Mouse (Mus musculus) heart, postnatal 0 days (tissue): ENCODE measurements around the gene Arhgap44. TPM values are rescaled to one million over a fixed set of nuclear protein-coding genes. Genes with fewer than 3 reads are reported as not detected.

ENCODE experiments used
- ATAC-seq: fragments of 200-750 bp; cut with Nextera tagmentation; 2 replicates; pipeline ENCODE4 v1.8.0; 2017; ENCODE audit warnings: low read depth, moderate number of reproducible peaks, moderate library complexity; ENCODE audit not compliant: insufficient read depth
- DNase-seq: peaks from one replicate; pipeline ENCODE4 v3.0.0-alpha.2; 2016; ENCODE audit warnings: low spot score
- H3K27ac ChIP-seq: fragments of 300-500 bp; sonication (generic); 2 replicates; pipeline ENCODE4 v1.5.1; 2014; ENCODE audit warnings: low read depth, mild to moderate bottlenecking
- H3K27me3 ChIP-seq: fragments of 300-500 bp; sonication (generic); 2 replicates; pipeline ENCODE4 v1.6.1; 2014; ENCODE audit warnings: low read length, mixed read lengths; ENCODE audit not compliant: control insufficient read depth, insufficient read depth
- H3K36me3 ChIP-seq: fragments of 300-500 bp; sonication (generic); replicated peaks from 2 replicates; pipeline ENCODE4 v1.6.1; 2014; ENCODE audit warnings: low read length, mixed read lengths; ENCODE audit not compliant: control insufficient read depth, insufficient read depth
- H3K4me1 ChIP-seq: fragments of 300-500 bp; sonication (generic); 2 replicates; pipeline ENCODE4 v1.6.1; 2014; ENCODE audit warnings: antibody characterized with exemption; ENCODE audit not compliant: control insufficient read depth, insufficient read depth
- H3K4me2 ChIP-seq: fragments of 300-500 bp; sonication (generic); 2 replicates; pipeline ENCODE4 v1.6.1; 2014; ENCODE audit warnings: low read depth, mild to moderate bottlenecking, low read length, moderate library complexity
- H3K4me3 ChIP-seq: fragments of 300-500 bp; sonication (generic); 2 replicates; pipeline ENCODE4 v1.5.1; 2014; ENCODE audit warnings: low read depth, low read length
- H3K9ac ChIP-seq: fragments of 300-500 bp; sonication (generic); replicated peaks from 2 replicates; pipeline ENCODE4 v1.6.1; 2014; ENCODE audit warnings: low read depth, low read length, mixed read lengths
- H3K9me3 ChIP-seq: fragments of 300-500 bp; sonication (generic); replicated peaks from 2 replicates; pipeline ENCODE4 v1.6.1; 2016; ENCODE audit warnings: low read length; ENCODE audit not compliant: control insufficient read depth
- CTCF ChIP-seq: IDR thresholded peaks from 2 replicates; pipeline ENCODE4 v1.5.1; 2016; ENCODE audit warnings: antibody characterized with exemption, control low read depth, low read depth
- EP300 ChIP-seq: IDR thresholded peaks from 2 replicates; pipeline ENCODE4 v1.6.1; 2016; ENCODE audit warnings: antibody characterized with exemption, low read depth
- WGBS: fragments of 180-500 bp; shearing (Covaris S2); extraction: QIAGEN DNeasy Blood & Tissue Kit; methylation state at CpG from one replicate; pipeline ENCODE4 v1.1.7; 2014; 5-methylcytosine and 5-hydroxymethylcytosine counted together
- polyA plus RNA-seq: library from polyadenylated mRNA; unstranded; fragments of >200 nt; fragmentation: Nextera tagmentation; extraction: Ambion mirVana; gene quantifications from 2 replicates; pipeline ENCODE4 v1.2.1, GENCODE M21; 2015
- total RNA-seq: library from RNA; depleted of rRNA; stranded (reverse); fragments of >200 nt; gene quantifications from 2 replicates; pipeline ENCODE4 v1.2.3, GENCODE M21; 2014; ENCODE audit warnings: low replicate concordance

The Arhgap44 gene
- total and polyA plus RNA-seq, 2 experiments from 2014 or later: 8.5 to 17.7 TPM

DNA sequence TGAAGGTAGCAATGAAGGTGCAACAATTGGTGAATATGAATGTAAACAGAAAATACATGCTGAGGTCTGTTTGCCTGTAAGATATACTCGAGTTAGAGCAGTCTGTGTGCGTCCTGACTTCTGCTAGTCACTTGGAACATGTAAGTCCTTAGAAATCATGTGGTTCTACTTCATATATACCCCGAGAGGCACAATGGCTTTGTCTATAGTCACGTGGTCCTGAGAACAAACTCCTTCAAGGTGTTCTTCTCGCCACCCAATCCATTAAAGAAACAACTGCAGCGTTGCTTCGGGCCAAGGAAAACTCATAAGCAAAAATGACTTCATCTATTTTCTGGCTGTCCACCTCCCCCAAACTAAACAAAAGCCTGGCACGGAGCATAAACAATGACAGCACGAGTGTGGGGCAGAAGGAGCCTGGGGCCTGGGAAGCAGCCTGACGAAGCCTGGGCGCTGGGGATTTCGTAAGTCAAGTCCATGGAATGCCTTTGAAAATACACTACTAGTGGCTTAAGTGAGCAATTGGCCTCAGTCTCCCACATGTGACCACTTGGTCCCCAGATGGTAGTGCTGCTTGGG, 123.2 kb downstream of the Arhgap44 start:
- no peaks in the 10 kb centered on the region for H3K27me3 ChIP-seq
- TF ChIP-seq CTCF (no peak), EP300 (no peak)
- peaks cover 20% of the 10 kb centered on the region for H3K36me3 ChIP-seq
- H3K4me1 ChIP-seq: no peaks in the 10 kb centered on the region
- DNase-seq: no peak
- H3K4me3 ChIP-seq: no peak overlapping the region
- no peaks in the 10 kb centered on the region for H3K9me3 ChIP-seq
- H3K4me2 ChIP-seq: no peak overlapping the region
- H3K9ac ChIP-seq: no peak overlapping the region
- ATAC-seq: no peak
- H3K27ac ChIP-seq: no peak overlapping the region
- 71% methylated on average over 12 of the region's 12 CpGs for WGBS

- Histone ChIP-seq H3K4me1 (no peaks in the 10 kb centered on the region), H3K27ac (no peak overlapping the region), H3K9ac (no peak overlapping the region), H3K36me3 (peaks cover 20% of the 10 kb centered on the region), H3K4me2 (no peak overlapping the region), H3K27me3 (no peaks in the 10 kb centered on the region), H3K9me3 (no peaks in the 10 kb centered on the region), H3K4me3 (no peak overlapping the region)
- DNase-seq (no peak), ATAC-seq (no peak)
- WGBS: 62% methylated on average over 2 of the region's 2 CpGs
- TF ChIP-seq EP300: no peak
- no peak for TF ChIP-seq CTCF
Observed at GRCm38 (mm10) chr11:65038996-65039395, 123.8 kb downstream of the Arhgap44 start.

DNA sequence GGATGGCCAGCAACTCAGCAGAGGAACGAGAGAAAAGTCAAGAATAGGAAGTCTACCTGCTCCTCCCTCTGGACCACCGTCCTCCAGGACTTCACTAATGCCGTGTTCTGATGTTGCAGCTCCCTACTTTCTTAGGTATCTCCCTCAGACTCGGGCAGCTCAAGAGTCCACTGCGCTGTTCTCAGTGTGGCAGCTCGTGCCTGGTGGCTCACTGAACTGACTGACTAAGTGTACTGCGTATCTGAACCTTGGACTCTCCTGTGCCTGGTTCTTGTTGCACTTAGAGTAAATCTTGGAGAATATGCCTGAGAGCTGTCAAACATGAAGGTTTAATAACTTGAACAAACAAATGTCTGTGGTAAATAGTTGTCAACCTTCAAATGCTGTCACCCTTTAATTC, 130.5 kb downstream of the Arhgap44 start:
- Histone ChIP-seq H3K27me3 (no peaks in the 10 kb centered on the region), H3K9me3 (no peaks in the 10 kb centered on the region), H3K27ac (no peak overlapping the region), H3K4me3 (no peak overlapping the region), H3K36me3 (peaks cover 18% of the 10 kb centered on the region), H3K4me1 (no peaks in the 10 kb centered on the region), H3K4me2 (no peak overlapping the region), H3K9ac (no peak overlapping the region)
- DNase-seq: no peak
- TF ChIP-seq CTCF (no peak), EP300 (no peak)
- ATAC-seq: no peak
- WGBS: 87% methylated on average over 7 of the region's 7 CpGs

DNA sequence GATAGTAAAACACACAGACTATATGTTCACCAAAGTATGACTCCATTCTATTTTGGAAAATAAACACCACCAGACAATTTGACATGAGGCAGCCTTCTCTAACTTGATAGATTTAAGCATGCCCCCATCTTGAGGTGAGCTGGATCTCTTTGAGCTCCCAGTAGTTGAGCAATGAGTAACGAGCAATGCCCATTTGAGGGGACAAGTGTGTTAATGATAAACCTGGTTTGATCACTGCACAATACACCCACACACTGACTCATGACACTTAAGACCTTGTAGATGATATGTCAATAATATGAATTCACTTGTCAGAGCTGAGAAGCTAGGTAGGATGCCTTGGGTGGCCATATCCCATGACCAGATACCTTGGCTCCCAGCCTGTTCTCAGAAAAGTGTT, 132.6 kb downstream of the Arhgap44 start:
- no peaks in the 10 kb centered on the region for H3K27me3 ChIP-seq
- ATAC-seq (no peak), DNase-seq (no peak)
- peaks cover 14% of the 10 kb centered on the region for H3K36me3 ChIP-seq
- H3K27ac ChIP-seq: no peak overlapping the region
- no peaks in the 10 kb centered on the region for H3K4me1 ChIP-seq
- no peak overlapping the region for H3K4me2 ChIP-seq
- H3K9me3 ChIP-seq: no peaks in the 10 kb centered on the region
- 83% methylated on average over 1 of the region's 1 CpGs for WGBS
- H3K4me3 ChIP-seq: no peak overlapping the region
- TF ChIP-seq EP300 (no peak), CTCF (no peak)
- H3K9ac ChIP-seq: no peak overlapping the region

GRCm38 (mm10) chr11:65028049-65028448, 134.7 kb downstream of the Arhgap44 start:
- Histone ChIP-seq H3K9me3 (no peaks in the 10 kb centered on the region), H3K27ac (no peak overlapping the region), H3K4me2 (no peak overlapping the region), H3K4me1 (no peaks in the 10 kb centered on the region), H3K27me3 (no peaks in the 10 kb centered on the region), H3K36me3 (peaks cover 21% of the 10 kb centered on the region; the same call in 1 of the 2 replicates), H3K4me3 (no peak overlapping the region), H3K9ac (no peak overlapping the region)
- ATAC-seq (no peak), DNase-seq (no peak)
- WGBS: 73% methylated on average over 5 of the region's 5 CpGs
- TF ChIP-seq CTCF: no peak
- TF ChIP-seq EP300: no peak

GRCm38 (mm10) chr11:65022771-65023170, 140.0 kb downstream of the Arhgap44 start:
- TF ChIP-seq CTCF (no peak), EP300 (no peak)
- H3K36me3 ChIP-seq: peaks cover 23% of the 10 kb centered on the region
- no peak overlapping the region for H3K4me2 ChIP-seq
- no peaks in the 10 kb centered on the region for H3K27me3 ChIP-seq
- H3K27ac ChIP-seq: no peak overlapping the region
- 93% methylated on average over 11 of the region's 11 CpGs for WGBS
- no peaks in the 10 kb centered on the region for H3K9me3 ChIP-seq
- H3K4me3 ChIP-seq: no peak overlapping the region
- H3K4me1 ChIP-seq: no peaks in the 10 kb centered on the region
- H3K9ac ChIP-seq: no peak overlapping the region
- ATAC-seq (no peak), DNase-seq (no peak)
